Mouse (Mus musculus) heart, embryonic 12.5 days (tissue): ENCODE results near the gene Entpd6. TPM values are rescaled to one million over a fixed set of nuclear protein-coding genes. Genes with fewer than 3 reads are reported as not detected.

ENCODE experiments used
- ATAC-seq: fragments of 200-750 bp; cut with Nextera tagmentation; 2 replicates; pipeline ENCODE4 v1.8.0; 2017; ENCODE audit warnings: moderate TSS enrichment, moderate library complexity; ENCODE audit not compliant: insufficient number of reproducible peaks, low FRiP score
- H3K27ac ChIP-seq: fragments of 300-500 bp; sonication (generic); 2 replicates; pipeline ENCODE4 v1.5.1; 2016; ENCODE audit warnings: mild to moderate bottlenecking, moderate library complexity; ENCODE audit not compliant: poor library complexity, severe bottlenecking
- H3K27me3 ChIP-seq: fragments of 300-500 bp; sonication (generic); replicated peaks from 2 replicates; pipeline ENCODE4 v1.6.1; 2016; ENCODE audit warnings: mild to moderate bottlenecking, moderate library complexity
- H3K36me3 ChIP-seq: fragments of 300-500 bp; sonication (generic); 2 replicates; pipeline ENCODE4 v1.6.1; 2016; ENCODE audit warnings: mild to moderate bottlenecking, moderate library complexity
- H3K4me1 ChIP-seq: fragments of 300-500 bp; sonication (generic); replicated peaks from 2 replicates; pipeline ENCODE4 v1.6.1; 2016; ENCODE audit warnings: mild to moderate bottlenecking
- H3K4me2 ChIP-seq: fragments of 300-500 bp; sonication (generic); 2 replicates; pipeline ENCODE4 v1.6.1; 2016; ENCODE audit warnings: mild to moderate bottlenecking, moderate library complexity
- H3K4me3 ChIP-seq: fragments of 300-500 bp; sonication (generic); 2 replicates; pipeline ENCODE4 v1.5.1; 2016; ENCODE audit warnings: mild to moderate bottlenecking
- H3K9ac ChIP-seq: fragments of 300-500 bp; sonication (generic); 2 replicates; pipeline ENCODE4 v1.6.1; 2016; ENCODE audit warnings: mild to moderate bottlenecking, moderate library complexity
- H3K9me3 ChIP-seq: fragments of 300-500 bp; sonication (generic); replicated peaks from 2 replicates; pipeline ENCODE4 v1.6.1; 2016; ENCODE audit warnings: mild to moderate bottlenecking, moderate library complexity
- WGBS: fragments of 180-500 bp; shearing (Covaris S2); methylation state at CpG from one replicate; pipeline ENCODE4 v1.1.7; 2016; 5-methylcytosine and 5-hydroxymethylcytosine counted together
- polyA plus RNA-seq: library from polyadenylated mRNA; unstranded; fragments of >200 nt; fragmentation: Nextera tagmentation; extraction: Ambion mirVana; gene quantifications from 2 replicates; pipeline ENCODE4 v1.2.1, GENCODE M21; 2016

Gene Entpd6
- polyA plus RNA-seq = 21.1 and 21.2 TPM in 2 replicates

DNA sequence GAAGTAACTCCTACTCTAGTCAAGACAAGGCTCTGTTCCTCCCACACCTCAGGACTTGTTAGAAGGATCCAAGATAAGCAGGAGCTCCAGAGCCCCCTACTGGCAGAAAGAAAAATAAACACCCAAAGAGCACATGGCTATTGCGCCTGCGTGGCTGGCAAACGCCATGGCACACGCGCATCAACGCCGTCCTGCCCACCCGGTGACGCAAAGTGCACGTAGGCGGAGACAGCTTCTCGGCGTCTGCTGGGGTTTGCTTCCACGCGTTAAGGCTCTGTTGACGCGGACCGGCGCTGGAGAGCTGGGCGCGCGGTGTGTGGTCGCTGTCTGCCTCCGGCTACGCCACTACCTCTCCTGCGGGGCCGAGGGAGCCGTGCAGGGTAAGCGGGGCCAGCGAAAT, at the start of gene Entpd6:
Gene Entpd6, plus strand, starts transcription at position 189 of the 400 bp plus-strand sequence.
- Histone ChIP-seq H3K4me1 (peaks cover 22% of the 10 kb centered on the region), H3K9ac (peak within 1 kb of the TSS; percentile 85), H3K27ac (peak within 1 kb of the TSS; percentile 65), H3K9me3 (no peaks in the 10 kb centered on the region), H3K27me3 (no peaks in the 10 kb centered on the region), H3K4me2 (peak within 1 kb of the TSS; percentile 98), H3K36me3 (peaks cover 8% of the 10 kb centered on the region), H3K4me3 (peak within 1 kb of the TSS; percentile 80)
- peak; percentile 95 for ATAC-seq
- under 1% methylated on average over 30 of the region's 30 CpGs for WGBS

DNA sequence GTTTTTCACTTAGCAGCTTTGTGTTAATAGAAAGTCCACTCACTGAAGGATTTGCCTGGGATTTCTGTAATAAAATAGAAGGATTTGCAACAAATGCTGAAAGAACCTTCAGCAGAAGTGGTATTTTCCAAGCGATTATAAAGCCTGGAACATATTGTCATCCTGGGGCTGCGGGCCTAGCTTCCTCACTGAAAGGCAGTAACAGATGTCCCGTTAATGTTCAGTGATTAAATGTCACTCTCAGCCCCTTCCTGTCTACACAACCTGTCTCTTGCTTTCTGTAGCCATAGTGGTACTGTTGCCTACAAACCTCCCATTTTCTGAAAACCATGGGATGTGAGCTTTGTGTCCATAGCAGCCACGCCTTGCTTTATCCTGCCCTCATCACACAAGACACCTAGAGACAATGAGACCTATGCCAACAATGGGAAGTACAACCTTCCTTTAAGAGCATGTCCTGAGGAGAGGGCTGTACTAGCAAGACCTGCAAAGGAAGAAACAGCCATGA, 36.6 kb upstream of the Entpd6 start:
- no peak overlapping the region for H3K4me2 ChIP-seq
- no peaks in the 10 kb centered on the region for H3K9me3 ChIP-seq
- no peaks in the 10 kb centered on the region for H3K4me1 ChIP-seq
- no peak for ATAC-seq
- WGBS = 79% methylated on average over 4 of the region's 4 CpGs
- no peaks in the 10 kb centered on the region for H3K27me3 ChIP-seq
- H3K4me3 ChIP-seq = no peak overlapping the region
- no peaks in the 10 kb centered on the region for H3K36me3 ChIP-seq
- H3K9ac ChIP-seq = no peak overlapping the region
- no peak overlapping the region for H3K27ac ChIP-seq

DNA sequence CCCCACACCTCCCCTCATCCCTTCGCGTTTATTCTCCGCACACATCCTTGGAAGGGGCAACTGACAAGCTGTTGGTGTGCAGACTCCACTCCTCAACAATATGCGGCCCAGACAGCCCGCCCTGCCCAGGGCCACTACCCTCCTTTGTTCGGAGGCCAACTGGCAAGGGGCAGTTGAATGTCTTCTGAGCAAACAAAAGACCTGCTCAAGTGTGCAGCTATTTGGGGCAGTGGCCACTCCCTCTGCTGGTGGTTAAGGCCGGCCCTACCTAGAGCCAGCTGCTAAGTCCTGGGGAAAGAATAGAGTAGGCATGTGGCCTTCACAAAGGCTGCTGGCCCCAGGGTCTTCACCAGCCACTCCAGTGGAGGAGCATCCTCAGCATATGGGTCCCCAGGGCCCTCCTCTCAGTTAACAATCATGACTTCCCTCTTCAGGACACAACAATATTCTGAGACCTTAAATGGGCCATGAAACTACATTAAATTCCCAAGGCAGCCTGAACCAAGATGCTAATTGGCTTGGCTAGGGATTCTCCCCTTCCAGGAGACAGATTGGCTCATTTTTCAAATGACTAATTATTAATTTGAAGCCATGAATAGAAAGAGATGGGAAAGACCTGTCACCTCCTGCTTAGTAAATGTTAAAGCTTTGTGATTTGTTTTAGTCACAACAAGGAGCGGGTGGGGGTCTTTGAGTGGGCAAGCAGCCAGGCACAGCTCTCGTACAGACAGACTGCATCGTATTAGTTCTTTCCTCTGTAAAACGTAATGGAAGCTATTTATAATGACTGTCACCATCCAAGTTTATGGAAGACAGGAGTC, 12.9 kb upstream of the Entpd6 start:
- H3K4me1 ChIP-seq = no peaks in the 10 kb centered on the region
- ATAC-seq = no peak
- H3K36me3 ChIP-seq = no peaks in the 10 kb centered on the region
- no peaks in the 10 kb centered on the region for H3K9me3 ChIP-seq
- H3K27me3 ChIP-seq = 0 out of 2 replicates have a peak, but pooled peaks cover 3% of the 10 kb centered on the region
- H3K9ac ChIP-seq = no peak overlapping the region
- no peak overlapping the region for H3K4me3 ChIP-seq
- WGBS = 73% methylated on average over 11 of the region's 11 CpGs
- no peak overlapping the region for H3K27ac ChIP-seq
- no peak overlapping the region for H3K4me2 ChIP-seq

DNA sequence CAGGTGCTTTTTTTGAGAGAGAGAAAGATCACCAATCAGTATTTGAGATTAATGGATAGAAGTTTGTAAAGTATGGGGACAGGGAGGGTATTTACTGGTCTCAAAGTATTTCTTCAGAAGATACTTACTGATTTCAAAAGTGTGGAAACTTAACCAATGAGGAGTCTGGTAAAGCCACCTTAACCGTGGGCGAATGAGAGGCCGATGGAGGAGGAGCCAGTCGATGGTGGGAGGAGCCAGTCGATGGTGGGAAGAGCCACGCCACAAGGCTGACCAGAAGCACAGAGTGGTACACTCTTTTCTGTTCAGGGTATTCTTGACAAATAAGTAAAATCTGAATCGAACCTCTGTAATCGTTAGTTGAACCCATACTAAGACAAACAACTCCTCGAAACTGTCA, 11.0 kb upstream of the Entpd6 start:
- Histone ChIP-seq H3K4me1 (no peaks in the 10 kb centered on the region), H3K36me3 (no peaks in the 10 kb centered on the region), H3K27ac (no peak overlapping the region), H3K27me3 (0 out of 2 replicates have a peak, but pooled peaks cover 3% of the 10 kb centered on the region), H3K9ac (no peak overlapping the region), H3K4me3 (no peak overlapping the region), H3K4me2 (no peak overlapping the region), H3K9me3 (0 out of 2 replicates have a peak, but pooled peaks cover 2% of the 10 kb centered on the region)
- ATAC-seq = no peak
- WGBS = 61% methylated on average over 9 of the region's 9 CpGs

DNA sequence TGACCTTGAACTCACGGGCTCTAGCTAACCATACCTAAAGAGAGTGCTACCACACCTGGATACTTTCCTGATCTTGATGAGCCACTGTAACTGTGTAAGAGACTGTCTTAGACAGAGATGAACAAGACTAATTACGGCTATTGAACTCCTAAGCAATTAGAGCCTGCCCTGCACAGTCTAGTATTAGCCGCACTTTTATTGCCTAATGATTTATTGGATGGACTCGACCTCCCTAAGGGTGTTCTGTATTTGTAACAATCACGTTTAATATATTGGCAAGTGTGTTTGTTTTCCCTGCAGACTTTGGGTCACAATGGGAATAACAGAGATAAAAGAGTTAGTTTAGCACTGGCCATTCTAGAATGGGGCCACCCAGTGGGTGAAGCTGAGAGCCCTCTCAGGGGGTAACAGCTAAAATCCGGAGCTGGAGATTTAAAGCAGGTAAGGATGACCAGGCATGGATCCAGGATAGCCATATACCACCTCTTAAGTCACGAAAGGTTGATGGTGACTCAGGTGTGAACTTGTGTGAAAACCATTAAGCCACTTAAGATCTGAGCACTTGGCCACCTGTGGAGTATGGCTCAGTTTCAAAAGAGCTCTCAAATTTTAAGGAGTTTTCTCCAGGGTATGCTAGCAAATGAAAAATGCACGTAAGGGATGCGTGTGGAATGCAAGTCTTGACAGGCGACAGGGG, 8.5 kb upstream of the Entpd6 start:
- no peaks in the 10 kb centered on the region for H3K36me3 ChIP-seq
- no peaks in the 10 kb centered on the region for H3K4me1 ChIP-seq
- no peak overlapping the region for H3K4me3 ChIP-seq
- no peak overlapping the region for H3K9ac ChIP-seq
- ATAC-seq = no peak
- no peak overlapping the region for H3K27ac ChIP-seq
- 67% methylated on average over 10 of the region's 10 CpGs for WGBS
- no peak overlapping the region for H3K4me2 ChIP-seq
- H3K27me3 ChIP-seq = 0 out of 2 replicates have a peak, but pooled peaks cover 3% of the 10 kb centered on the region
- 0 out of 2 replicates have a peak, but pooled peaks cover 2% of the 10 kb centered on the region for H3K9me3 ChIP-seq

DNA sequence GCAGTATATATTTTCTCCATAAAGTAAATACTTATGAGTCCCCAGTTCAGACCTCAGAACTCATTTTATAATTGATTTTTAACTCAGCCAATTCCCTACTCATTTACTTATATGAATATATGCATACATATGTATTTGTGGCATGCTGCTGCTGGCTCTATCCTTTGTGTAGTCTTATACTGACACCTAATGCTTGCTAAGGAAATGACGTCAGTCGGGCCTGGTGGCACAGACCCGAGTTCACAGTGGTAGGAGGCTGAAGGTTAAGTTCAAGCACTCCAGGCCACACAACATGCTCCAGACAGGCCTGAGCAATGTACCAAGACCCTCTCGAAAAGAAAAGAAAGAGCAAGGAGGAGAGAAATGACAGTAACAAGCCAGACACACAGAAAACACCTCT, 7.4 kb upstream of the Entpd6 start:
- 0 out of 2 replicates have a peak, but pooled peaks cover 2% of the 10 kb centered on the region for H3K9me3 ChIP-seq
- H3K27me3 ChIP-seq = 0 out of 2 replicates have a peak, but pooled peaks cover 3% of the 10 kb centered on the region
- H3K4me1 ChIP-seq = no peaks in the 10 kb centered on the region
- 50% methylated on average over 4 of the region's 4 CpGs for WGBS
- ATAC-seq = no peak
- no peaks in the 10 kb centered on the region for H3K36me3 ChIP-seq
- H3K4me3 ChIP-seq = no peak overlapping the region
- no peak overlapping the region for H3K9ac ChIP-seq
- H3K27ac ChIP-seq = no peak overlapping the region
- no peak overlapping the region for H3K4me2 ChIP-seq

DNA sequence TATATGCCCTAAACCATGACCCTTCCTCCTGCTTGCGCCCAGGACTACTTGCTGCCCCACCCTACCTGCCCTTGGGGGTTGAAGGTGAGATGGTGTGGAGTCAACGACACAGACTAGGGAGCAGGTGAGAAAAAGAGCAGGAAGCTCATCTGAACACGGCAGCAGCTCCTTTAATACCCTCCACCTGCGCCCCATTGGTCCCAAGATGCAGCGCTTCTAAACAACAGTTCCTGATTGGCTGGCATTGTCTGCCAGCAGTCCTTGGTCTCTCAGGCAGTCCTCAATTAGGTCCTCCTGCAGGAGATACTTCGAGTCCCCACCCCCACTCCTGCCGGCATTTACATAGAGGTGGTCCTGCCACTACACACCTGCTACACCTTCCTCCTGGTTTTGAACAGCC, 3.8 kb upstream of the Entpd6 start:
- Histone ChIP-seq H3K27me3 (no peaks in the 10 kb centered on the region), H3K27ac (no peak overlapping the region), H3K4me1 (peaks cover 8% of the 10 kb centered on the region), H3K4me2 (no peak overlapping the region), H3K4me3 (no peak overlapping the region), H3K9ac (no peak overlapping the region), H3K36me3 (no peaks in the 10 kb centered on the region), H3K9me3 (0 out of 2 replicates have a peak, but pooled peaks cover 2% of the 10 kb centered on the region)
- 66% methylated on average over 7 of the region's 7 CpGs for WGBS
- no peak for ATAC-seq

DNA sequence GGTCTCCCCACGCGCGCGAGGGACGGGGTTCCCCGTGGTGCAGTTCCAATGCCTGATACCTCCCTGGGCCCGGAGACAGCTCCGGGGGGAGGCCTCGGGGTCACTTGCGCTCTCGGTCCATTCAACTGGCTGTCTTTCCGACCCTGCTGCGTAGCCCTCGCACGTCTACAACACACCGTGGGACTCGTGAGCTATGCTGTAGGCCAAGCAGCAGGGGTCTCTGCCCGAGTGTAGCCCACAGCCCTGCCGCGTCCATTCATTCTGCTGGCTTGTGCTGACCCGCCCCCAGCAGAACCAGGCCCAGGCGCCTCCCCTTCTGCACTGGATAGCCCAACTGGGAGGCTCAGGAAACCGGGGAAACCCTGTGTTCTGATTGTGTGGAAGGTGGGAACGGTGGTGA, 441 bp downstream of the Entpd6 start:
- Histone ChIP-seq H3K4me3 (peak overlapping the region; percentile 80), H3K9me3 (no peaks in the 10 kb centered on the region), H3K4me2 (peak overlapping the region; percentile 98), H3K9ac (peak overlapping the region; percentile 85), H3K27me3 (no peaks in the 10 kb centered on the region), H3K4me1 (peaks cover 23% of the 10 kb centered on the region), H3K27ac (peak overlapping the region; percentile 65), H3K36me3 (peaks cover 8% of the 10 kb centered on the region)
- ATAC-seq = peak; percentile 78
- under 1% methylated on average over 24 of the region's 24 CpGs for WGBS

DNA sequence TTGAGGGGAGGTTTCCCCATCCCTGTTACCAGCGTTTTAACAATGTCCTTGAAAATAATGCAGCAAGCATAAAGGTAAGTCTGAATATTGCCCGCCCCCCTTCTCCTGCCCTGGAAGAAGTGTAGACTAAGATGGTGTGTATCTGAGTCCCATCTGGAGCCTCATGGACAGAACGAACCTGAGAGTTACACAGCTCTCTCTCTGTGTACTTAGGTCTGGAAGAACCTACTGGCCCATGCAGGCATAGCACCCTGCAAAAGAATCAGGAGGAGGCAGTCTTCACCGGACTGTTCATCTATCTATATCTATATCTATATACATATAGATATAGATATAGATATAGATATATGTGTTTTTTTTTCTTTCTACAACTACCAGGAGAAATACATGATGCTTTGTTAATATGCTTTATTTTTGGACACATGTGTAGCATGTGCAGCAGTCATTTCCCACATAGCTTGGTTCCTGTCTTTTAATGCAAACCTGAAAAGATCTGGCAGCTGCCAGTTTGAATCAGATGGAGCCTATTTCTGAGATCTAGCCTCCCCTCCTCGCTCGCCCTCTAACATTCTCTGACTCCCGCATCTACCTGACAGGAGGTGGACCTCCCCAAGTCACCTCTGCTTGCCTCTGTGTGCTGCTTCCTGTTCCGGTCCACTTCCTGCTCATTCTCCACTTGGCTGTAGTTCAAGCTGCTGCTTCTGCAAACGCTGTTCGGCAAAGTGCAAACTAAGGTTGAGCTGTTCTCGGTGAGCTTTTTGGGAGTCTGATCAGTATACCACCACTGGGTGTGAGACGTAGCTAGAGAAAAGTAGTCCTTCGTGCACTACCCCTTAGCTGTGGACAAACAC, 1.5 kb downstream of the Entpd6 start:
- Histone ChIP-seq H3K4me1 (peaks cover 23% of the 10 kb centered on the region), H3K4me3 (peak overlapping the region; percentile 80; the same call in 1 of the 2 replicates), H3K36me3 (peaks cover 11% of the 10 kb centered on the region), H3K4me2 (peak overlapping the region; percentile 98), H3K27me3 (no peaks in the 10 kb centered on the region), H3K9me3 (no peaks in the 10 kb centered on the region), H3K9ac (peak overlapping the region; percentile 85), H3K27ac (no peak overlapping the region)
- 69% methylated on average over 13 of the region's 13 CpGs for WGBS
- ATAC-seq = no peak

DNA sequence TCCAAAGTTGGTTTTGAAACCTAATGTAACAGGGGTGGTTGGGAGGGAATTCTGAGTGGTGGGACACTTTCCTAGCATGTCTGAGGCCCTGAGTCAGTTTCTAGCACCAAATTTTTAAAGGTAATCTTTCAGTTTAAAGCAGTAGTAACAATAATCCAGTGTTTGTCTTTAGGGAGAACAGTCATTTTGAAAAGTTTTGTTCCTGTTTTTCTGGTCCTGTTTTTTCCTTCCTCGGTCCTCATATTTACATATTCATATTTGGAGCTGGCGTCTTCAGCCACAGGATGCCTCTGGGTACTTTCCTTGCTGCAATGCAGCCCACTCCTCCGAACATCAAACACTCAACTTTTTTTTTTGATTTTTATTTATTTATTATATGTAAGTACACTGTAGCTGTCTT, 6.2 kb downstream of the Entpd6 start:
- no peak for ATAC-seq
- 91% methylated on average over 3 of the region's 3 CpGs for WGBS
- H3K9me3 ChIP-seq = no peaks in the 10 kb centered on the region
- H3K4me1 ChIP-seq = peaks cover 15% of the 10 kb centered on the region
- H3K4me2 ChIP-seq = no peak overlapping the region
- no peak overlapping the region for H3K27ac ChIP-seq
- peaks cover 51% of the 10 kb centered on the region for H3K36me3 ChIP-seq
- no peaks in the 10 kb centered on the region for H3K27me3 ChIP-seq
- H3K4me3 ChIP-seq = no peak overlapping the region
- no peak overlapping the region for H3K9ac ChIP-seq
